Mouse (Mus musculus): ENCODE measurements around the gene Pbx1.
"Not testable (repeated sequence)": the region's sequence is repeated elsewhere in the genome, so short reads cannot be mapped to it uniquely, and the experiment has no call there.

Pbx1 gene

DNA sequence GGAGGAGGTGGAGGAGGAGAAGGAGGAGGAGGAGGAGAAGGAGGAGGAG, at the start of gene Pbx1:
Gene Pbx1 (minus strand): TSS at position 39 of the 49 bp plus-strand sequence.
- not testable (repeated sequence) for DNase-seq (ENCODE audit: low read depth, low spot score)

GRCm38 (mm10) chr1:168479626-168480025, 47.6 kb upstream of the Pbx1 start:
- DNase-seq (ENCODE audit: low read depth, low spot score), result no peak

DNA sequence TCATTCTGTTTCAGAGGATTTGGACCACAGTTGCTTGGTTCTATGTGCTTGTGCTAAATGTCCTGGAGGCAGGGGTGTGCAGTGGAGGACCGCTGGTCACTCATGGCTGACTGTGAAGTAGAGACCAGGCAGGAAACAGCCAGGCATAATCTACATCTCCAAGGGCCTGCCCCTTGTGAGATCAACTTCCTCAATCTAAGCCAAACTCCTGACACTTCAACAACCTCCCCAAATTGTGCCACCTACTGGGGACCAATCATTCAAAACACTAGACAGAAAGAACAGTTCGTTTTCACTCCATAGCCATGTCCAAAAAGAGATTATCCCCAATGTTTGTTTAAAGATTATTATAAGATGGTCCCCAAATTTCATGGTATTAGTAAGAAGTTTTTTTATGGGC, 46.8 kb upstream of the Pbx1 start:
- no peak for DNase-seq (ENCODE audit: low read depth, low spot score)

- DNase-seq (ENCODE audit: low read depth, low spot score), result peak; percentile 82
Observed at GRCm38 (mm10) chr1:168476917-168477316, 44.8 kb upstream of the Pbx1 start.

GRCm38 (mm10) chr1:168476216-168476897, 44.3 kb upstream of the Pbx1 start:
- DNase-seq (ENCODE audit: low read depth, low spot score), result peak; percentile 58

GRCm38 (mm10) chr1:168475579-168476208, 43.6 kb upstream of the Pbx1 start:
- no peak for DNase-seq (ENCODE audit: low read depth, low spot score)

DNA sequence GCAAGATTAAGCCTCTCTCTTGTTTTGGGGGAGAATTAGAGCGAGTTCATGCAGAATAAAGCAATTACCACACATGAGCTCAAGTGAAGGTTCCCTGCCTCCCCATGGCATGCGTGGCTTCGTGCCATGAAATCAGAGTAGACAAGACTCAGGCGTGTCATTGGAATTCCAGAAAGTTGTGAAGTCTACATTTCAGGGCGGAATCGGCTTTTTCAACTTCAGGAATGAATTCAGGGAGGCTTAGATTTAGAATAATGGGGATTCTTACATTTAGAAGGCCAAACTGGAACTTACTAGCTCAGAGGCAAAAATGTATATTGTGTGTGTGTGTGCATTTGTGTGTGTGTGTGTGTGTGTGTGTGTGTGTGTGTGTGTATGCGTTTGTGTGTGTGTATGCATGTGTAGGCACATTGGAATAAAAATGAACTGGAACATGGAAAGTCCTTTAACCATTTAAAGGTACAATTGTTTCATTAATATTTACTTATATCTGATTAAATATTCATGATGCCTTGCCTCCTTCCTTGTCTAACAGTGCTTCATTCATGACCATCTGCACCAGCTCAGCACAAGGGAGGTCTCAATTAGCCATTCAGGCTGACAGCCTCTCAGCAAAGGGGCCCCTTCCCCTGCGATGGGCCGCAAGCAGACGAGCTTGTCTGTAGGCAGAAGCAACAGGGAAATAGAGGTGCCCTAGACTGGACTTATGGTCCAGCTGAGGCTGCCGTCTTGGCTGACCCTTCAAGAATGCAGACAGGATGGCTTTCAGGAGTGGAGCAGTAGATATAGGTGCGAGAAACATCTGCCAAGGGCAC, 41.4 kb upstream of the Pbx1 start:
- peak; percentile 12 for DNase-seq (ENCODE audit: low read depth, low spot score)

DNA sequence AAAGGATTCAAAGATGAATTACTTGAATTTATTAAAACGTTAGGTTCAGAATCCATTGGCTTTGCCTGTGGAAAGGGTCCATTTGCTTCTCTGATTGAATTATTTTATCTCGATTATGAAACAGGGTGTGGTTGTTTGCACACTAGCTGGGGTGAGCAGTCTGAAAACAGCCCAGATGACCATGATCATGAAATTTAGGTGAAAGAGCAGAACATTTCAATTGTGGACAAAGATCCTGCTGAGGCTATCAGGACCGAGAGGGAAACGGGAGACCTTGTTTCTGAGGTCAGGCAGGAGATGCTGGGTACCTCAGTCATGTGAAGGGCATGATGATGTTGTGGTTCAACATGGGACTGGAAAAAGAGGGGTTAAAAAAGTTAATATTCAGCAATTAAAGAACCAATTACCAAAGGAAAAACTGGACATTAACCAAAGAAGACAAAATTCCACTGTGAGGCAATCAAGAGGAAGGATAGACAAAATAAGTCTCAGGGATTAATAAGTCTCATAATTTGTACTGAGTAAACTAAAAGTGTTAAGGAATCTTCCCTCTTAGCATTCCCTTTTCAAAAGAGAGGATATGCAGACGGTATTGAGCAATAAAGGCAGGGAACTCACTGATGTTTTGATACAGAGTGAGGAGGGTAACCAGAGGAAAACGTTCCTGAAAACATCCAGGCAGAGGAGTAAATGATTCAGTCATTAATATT, 40.6 kb upstream of the Pbx1 start:
- no peak for DNase-seq (ENCODE audit: low read depth, low spot score)

DNA sequence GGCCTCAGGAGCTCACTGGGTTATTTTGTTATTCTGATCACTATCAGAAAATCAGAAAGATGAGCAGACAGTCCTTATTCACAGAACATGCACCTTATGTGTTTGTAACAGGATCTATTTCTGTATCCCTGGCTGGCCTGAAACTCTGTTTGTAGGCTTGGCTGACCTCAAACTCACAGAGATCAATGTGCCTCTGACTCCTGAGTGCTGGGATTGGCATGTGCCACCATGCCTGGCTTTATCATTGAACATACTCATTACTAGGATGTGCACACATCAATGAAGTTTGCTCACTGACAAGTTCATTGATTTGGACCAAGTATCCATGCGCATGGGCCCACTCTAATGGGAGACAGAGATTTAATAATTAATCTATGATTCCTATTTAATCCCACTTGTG, 27.4 kb upstream of the Pbx1 start:
- DNase-seq (ENCODE audit: low read depth, low spot score), result no peak

DNA sequence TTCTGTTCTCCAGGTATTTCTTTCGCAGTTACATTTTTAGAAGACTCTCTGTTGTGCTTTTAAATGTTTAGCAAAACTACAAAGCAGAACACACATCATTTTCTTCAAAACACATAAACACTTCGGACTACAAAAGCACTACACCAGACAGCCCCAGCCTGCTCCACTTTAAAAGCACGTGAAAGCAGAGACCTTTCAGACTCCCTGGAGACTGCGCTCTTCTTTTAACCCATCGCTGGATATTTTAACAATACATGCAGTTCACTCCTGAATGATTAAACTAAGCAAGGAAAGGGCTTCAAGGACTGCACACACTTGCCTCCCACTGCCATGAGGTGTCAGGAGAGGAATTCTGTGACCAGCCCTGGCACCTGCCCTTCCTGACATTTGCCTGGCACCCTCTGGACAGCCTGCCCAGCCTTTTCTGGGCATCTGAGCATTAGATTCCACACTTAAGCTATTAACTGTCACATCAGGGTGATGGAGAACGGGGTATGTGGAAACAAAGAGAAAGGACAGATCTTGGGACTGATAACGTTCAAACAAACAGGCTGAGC, 25.2 kb upstream of the Pbx1 start:
- DNase-seq (ENCODE audit: low read depth, low spot score), result peak; percentile 7

DNA sequence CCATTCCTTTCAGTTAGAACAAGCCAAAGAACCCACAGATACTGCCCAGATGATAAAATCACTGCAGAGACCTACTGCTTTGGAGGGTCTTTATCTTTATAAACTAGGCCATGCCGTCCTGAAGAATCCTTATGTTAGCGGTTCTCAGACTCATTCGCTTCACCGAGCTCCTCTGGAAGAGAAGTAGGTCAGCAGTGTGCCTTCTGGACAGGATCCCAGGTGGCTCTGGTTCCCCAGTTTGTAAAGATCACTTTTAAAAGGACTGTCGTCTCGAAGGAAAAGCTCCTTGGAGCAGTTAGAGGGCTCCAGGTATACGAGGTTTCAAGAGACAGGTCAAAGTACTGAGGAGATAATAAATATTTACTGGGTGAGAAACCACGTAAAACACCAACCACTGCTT, 23.1 kb upstream of the Pbx1 start:
- DNase-seq (ENCODE audit: low read depth, low spot score), result no peak

DNA sequence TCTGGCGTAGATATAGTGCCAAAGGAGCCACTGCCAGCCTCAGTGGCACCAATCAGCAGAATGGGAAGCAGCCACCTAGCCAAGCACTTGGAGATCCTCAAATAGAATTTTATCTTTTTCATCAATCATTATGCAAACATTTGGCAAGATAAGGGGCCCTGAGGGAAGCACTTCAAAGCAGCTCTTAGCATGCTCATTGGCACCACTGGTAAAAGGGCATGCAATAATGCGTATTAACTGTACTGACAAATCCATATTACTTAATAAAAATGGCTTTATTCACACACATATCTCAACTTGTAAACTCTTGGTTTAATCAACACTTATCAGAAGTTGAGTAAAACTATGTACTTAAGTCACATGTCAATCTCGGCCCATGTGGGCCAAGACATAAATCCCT, 1.6 kb upstream of the Pbx1 start:
- DNase-seq (ENCODE audit: low read depth, low spot score), result no peak

DNA sequence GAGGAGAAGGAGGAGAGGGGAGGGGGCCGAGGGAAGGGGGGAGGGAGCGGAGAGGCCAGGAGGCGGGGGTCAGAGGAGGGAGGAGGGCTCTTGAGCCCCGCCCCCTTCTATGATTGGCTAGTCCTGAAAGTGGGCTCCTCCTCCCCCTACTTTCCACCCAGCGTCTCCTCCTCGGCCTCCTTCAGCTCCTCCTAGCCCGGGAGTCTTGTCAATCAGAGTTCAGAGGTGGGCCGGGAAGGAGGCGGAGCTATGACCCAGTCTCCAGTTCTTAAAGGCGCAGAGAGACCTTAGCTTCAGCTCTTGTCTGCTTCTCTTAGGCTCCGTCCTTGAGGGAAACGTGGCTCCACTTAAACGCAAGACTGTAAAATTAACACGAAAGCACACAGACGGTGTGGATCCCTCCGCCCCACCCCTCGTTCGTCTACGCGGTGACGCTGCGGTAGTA, 233 bp upstream of the Pbx1 start:
- peak; percentile 99 for DNase-seq (ENCODE audit: low read depth, low spot score)

DNA sequence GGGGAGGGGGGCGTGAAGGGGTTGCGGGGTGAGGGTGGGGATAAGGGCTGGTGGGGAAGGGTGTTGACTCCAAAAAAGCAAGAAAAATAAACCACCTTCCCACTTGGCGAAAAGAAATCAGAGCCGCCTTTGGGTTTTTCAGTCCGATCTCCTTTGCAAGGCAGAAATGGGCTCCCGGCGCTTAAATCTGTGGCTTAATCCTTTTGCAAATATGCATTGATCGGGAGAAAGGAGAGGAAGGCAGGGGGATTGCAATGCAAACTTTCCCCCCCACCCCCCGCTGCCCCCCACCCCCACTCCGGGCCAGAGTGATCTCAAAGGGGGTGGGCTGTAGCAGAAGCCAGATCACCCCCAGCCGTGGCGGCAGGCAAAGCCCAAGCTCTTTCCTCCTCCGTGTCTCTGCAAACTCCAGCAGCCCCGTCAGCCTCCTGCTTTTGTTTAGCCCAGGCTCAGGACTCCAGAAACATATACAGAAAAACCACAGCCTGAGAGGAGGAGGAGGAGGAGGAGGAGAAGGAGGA, 299 bp downstream of the Pbx1 start:
- DNase-seq (ENCODE audit: low read depth, low spot score), result no peak

DNA sequence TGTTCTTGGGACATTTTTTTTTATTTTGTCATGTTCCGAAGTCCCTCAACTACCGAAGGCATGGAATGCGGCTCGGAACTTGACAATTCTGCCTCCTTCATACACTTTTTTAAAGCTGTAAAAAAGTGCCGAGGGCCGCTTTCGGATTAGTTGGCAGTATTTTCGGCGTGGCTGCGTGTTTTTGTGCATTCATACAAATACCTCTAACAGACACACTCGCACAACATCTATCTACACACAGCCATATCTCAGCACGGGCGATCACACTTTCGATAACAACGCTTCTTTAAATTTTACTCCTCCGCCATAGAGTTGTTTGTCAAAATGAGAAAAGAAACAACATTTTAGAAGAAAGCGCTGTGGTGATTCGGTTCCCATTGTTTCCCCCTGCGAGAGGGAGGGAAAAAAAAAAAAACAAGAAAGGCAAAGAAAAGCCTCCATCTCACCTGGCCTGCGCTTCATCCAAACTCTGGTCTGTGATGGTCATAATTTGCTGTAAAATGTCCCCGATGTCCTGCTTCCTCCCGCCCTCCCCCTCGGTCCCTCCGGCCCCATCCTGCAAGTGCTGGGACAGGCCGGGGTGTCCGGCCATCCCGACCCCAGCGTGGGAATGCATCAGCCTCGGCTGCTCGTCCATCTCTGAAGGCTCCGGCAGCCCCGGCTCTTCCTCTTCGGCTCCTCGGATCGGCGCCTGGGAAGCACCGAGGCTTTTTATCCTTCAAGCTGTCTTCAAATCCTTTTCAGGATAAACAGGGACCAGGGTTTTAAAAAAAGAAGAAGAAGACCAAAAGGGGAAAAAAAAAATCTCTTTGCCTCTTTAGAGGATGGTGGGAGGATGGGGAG, 981 bp downstream of the Pbx1 start:
- DNase-seq (ENCODE audit: low read depth, low spot score), result no peak

DNA sequence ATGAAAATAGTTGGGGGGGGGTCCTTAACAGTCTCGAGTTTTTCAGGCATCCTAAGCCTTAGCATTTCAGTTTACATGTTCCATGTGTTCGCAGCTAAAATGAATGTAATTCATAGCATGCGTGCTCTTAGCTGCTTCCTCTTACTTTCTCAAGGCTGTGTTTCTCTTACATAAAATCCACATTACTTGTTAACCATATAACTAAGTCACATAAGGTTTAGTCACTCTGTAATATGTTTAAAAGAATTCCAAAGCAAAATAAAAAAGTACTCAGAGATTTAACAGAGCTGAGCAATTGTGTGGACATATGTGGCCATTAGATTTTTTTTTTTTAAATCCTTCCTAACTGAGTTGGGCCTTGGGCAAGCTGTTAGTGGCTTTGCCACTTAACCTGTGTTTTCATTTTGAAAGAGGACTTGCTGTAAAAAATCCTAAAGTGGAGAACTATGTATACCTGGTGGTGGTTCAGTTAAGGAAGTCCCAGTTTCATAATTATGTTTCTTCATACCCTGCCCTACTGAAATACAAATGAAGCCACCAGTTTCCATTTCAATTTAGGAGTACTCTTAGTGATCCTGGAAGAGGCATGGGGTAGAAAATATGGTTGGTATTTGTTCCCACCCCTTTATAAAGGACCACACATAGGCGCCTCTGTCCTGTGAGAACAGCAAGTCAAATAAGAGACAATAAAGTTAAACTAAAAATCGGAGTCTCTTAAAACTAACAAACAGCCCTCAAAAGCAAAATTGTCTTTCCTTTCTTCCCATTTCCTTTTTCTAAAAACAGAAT, 2.0 kb downstream of the Pbx1 start:
- no peak for DNase-seq (ENCODE audit: low read depth, low spot score)

DNA sequence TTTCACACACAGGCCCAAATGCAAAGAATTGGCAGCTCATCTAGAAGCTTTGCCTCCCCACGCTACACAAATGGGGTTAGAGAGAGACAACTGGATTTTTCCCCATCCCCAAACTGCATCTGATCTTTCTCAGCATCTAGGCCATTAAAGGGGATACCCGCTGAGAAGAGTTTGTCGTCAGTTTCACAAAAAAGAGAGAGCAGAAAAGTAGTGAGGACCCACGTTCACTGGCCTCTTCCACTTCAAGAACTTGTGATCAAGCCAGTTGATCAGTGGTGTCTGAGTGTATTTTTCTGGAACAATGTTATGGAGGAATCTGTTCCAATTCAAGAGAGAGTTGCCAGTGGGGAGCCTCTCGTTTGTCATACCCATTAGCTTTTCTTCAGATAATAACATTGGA, 2.7 kb downstream of the Pbx1 start:
- no peak for DNase-seq (ENCODE audit: low read depth, low spot score)

GRCm38 (mm10) chr1:168428255-168428654, 3.8 kb downstream of the Pbx1 start:
- no peak for DNase-seq (ENCODE audit: low read depth, low spot score)

DNA sequence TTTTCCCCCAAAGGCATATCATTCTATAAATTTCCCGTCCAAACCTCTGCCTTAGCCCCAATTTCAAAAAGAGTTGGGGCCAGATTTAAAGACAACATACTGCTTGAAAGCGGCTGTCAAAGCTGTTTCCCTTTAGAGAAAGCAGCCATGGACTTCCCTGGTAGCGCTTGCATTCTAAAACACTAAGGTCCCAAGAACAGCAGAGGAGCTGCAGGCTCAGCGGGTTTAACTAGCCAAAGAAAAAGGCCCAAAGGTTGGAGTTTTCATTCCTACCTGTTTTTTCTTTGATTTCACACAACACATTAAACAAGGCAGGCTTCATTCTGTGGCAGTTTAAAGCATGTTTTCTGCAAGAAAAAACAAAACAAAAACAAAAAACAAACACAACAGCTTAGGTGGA, 4.5 kb downstream of the Pbx1 start:
- DNase-seq (ENCODE audit: low read depth, low spot score), result no peak

DNA sequence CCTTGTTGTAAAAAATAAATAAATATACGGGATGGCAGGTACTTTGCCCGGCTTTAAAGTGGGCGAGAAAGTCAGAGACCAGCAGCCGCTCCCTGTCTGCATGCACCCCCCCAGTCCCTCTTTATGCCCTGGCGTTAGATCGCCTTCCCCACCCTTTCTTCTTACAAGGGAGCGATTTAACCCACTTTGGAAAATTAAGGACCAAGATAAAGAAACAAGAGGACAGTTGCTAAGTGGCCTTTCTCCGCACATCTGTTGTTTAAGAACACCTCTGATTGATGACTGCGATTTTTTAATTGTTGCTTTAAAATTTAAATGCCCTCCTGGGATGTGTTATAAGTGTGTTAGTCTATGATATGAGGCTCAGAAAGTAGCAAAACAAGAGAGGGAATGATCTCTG, 5.2 kb downstream of the Pbx1 start:
- DNase-seq (ENCODE audit: low read depth, low spot score), result no peak

Measured in skeletal muscle tissue, adult 2 months (tissue).